Mouse (Mus musculus) hindbrain, embryonic 16.5 days (tissue): Measurements from ENCODE around the gene Hck. TPM values are rescaled to one million over a fixed set of nuclear protein-coding genes. Genes with fewer than 3 reads are reported as not detected.

Experiments used
- ATAC-seq: fragments of 200-750 bp; cut with Nextera tagmentation; 2 replicates; pipeline ENCODE4 v1.8.0; 2017; ENCODE audit warnings: moderate TSS enrichment, moderate library complexity
- H3K27ac ChIP-seq: fragments of 300-500 bp; sonication (generic); 2 replicates; pipeline ENCODE4 v1.5.1; 2014; ENCODE audit warnings: low read depth, mild to moderate bottlenecking, control low read depth, low read length, moderate library complexity
- H3K27me3 ChIP-seq: fragments of 300-500 bp; sonication (generic); replicated peaks from 2 replicates; pipeline ENCODE4 v1.6.1; 2014; ENCODE audit warnings: low read length; ENCODE audit not compliant: control insufficient read depth, insufficient read depth
- H3K36me3 ChIP-seq: fragments of 300-500 bp; sonication (generic); 2 replicates; pipeline ENCODE4 v1.6.1; 2014; ENCODE audit warnings: mild to moderate bottlenecking, low read length, moderate library complexity, mixed read lengths; ENCODE audit not compliant: control insufficient read depth, insufficient read depth
- H3K4me1 ChIP-seq: fragments of 300-500 bp; sonication (generic); 2 replicates; pipeline ENCODE4 v1.6.1; 2014; ENCODE audit warnings: low read depth, low read length; ENCODE audit not compliant: control insufficient read depth, insufficient read depth
- H3K4me2 ChIP-seq: fragments of 300-500 bp; sonication (generic); 2 replicates; pipeline ENCODE4 v1.6.1; 2014; ENCODE audit warnings: mild to moderate bottlenecking, low read length, control low read depth, moderate library complexity
- H3K4me3 ChIP-seq: fragments of 300-500 bp; sonication (generic); 2 replicates; pipeline ENCODE4 v1.5.1; 2014; ENCODE audit warnings: mild to moderate bottlenecking, low read length, control low read depth, moderate library complexity
- H3K9ac ChIP-seq: fragments of 300-500 bp; sonication (generic); 2 replicates; pipeline ENCODE4 v1.6.1; 2014; ENCODE audit warnings: low read depth, mild to moderate bottlenecking, control low read depth, low read length, moderate library complexity
- H3K9me3 ChIP-seq: fragments of 300-500 bp; sonication (generic); 2 replicates; pipeline ENCODE4 v1.6.1; 2014; ENCODE audit warnings: mild to moderate bottlenecking, low read length, moderate library complexity; ENCODE audit not compliant: control insufficient read depth
- WGBS: fragments of 180-500 bp; shearing (Covaris S2); extraction: QIAGEN DNeasy Blood & Tissue Kit; methylation state at CpG from one replicate; pipeline ENCODE4 v1.1.7; 2014; 5-methylcytosine and 5-hydroxymethylcytosine counted together
- polyA plus RNA-seq: library from polyadenylated mRNA; unstranded; fragments of >200 nt; fragmentation: Nextera tagmentation; extraction: Ambion mirVana; gene quantifications from 2 replicates; pipeline ENCODE4 v1.2.1, GENCODE M21; 2015

Gene Hck
- 4.3 and 5.3 TPM in 2 replicates for polyA plus RNA-seq

DNA sequence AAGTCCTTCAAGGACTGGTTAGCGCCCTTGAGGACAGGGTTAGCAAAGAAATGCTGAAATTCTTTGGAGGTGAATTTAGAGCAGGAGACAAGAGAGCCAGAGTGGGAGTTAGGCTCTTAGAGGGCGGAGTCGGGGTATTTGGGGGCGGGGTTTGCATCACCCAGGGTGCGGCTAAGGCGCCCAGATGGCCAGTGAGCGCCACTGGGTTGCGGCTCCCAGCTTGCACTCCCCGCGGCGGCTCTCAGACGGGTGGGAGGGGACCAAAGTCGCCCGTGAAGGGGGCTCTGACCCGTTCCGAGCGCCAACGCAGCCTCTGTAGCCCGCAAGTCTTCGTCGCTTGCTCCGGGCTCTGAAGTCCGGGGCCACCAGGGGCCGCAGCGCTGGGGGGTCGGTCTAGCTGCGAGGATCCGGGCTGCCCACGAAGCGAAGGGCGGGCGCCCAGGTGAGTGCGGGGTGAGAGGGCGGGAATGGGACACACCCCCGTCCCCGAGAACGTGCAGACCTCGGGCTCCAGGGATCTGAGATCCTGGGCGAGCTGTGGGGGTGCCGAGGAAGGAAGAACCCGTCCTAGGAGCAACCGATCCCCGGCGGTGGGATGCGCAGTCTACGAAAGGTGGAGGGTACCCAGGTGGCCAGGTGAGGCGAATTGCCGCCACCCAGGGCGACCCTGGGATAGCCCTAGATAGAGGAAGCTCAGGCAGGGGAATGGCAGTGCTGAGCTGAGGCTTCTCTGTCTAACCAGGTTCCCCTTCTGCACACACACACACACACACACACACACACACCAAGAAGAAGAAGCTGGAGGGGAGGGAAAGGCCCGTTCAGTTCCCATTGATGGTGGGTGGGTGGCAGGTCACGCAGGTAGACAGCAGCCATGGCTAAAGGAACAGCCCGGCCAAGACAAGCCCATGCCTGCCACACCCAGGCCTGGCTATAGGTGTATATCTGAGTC, at the start of gene Hck:
Gene Hck, plus strand, starts transcription at position 156 of the 952 bp plus-strand sequence.
- Histone ChIP-seq H3K9me3 (no peaks in the 10 kb centered on the region), H3K4me2 (peak within 1 kb of the TSS; percentile 90), H3K27ac (no peak within 1 kb of the TSS), H3K27me3 (peaks cover 20% of the 10 kb centered on the region), H3K36me3 (no peaks in the 10 kb centered on the region), H3K9ac (peak within 1 kb of the TSS; percentile 68), H3K4me1 (peaks cover 5% of the 10 kb centered on the region), H3K4me3 (peak within 1 kb of the TSS; percentile 52)
- 4% methylated on average over 51 of the region's 52 CpGs for WGBS
- ATAC-seq, result peak; percentile 56

DNA sequence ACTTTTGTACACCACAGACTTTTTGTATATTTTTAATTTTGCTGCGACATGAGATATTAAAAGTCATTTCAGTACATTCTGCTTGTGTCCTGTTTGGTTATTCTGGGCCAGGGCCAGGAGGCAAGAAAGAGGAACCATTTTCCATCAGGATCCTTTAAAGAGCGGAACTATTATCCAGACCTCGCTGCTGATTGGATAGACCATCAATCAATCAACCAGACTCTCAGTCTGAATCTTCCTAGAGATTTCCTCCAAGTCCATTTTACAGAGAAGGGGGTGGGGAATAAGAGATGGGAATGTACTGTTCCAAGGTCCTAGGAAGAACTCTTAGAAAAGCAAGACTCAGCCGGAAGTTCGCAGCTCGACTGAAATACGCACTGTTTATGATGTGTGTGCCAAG, 48.1 kb upstream of the Hck start:
- Histone ChIP-seq H3K9ac (no peak overlapping the region), H3K4me1 (no peaks in the 10 kb centered on the region), H3K27ac (no peak overlapping the region), H3K9me3 (no peaks in the 10 kb centered on the region), H3K4me2 (no peak overlapping the region), H3K27me3 (no peaks in the 10 kb centered on the region), H3K36me3 (peaks cover 7% of the 10 kb centered on the region), H3K4me3 (no peak overlapping the region)
- WGBS, result 88% methylated on average over 7 of the region's 7 CpGs
- ATAC-seq, result no peak

DNA sequence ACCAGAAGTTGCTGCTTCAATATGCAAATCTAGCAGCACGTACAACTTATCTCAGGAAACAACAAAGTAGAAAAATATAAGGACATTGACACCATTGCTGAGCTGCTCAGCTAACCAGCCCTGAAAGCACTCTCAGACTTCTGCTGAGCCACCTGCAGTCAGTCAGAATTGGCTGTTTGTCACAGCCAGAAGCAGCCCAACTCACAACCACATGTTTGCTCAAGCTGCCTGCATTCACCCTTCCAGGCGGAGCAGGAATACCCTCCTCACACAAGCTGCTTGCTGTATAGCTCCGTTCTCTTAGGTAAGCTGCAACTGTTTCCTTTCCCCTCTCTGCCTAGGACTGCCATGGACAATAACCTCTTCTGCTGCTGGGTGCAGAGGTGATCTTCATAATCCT, 44.9 kb upstream of the Hck start:
- Histone ChIP-seq H3K27me3 (no peaks in the 10 kb centered on the region), H3K9me3 (no peaks in the 10 kb centered on the region), H3K36me3 (no peaks in the 10 kb centered on the region), H3K4me3 (no peak overlapping the region), H3K9ac (no peak overlapping the region), H3K27ac (no peak overlapping the region), H3K4me1 (no peaks in the 10 kb centered on the region), H3K4me2 (no peak overlapping the region)
- 61% methylated on average over 3 of the region's 3 CpGs for WGBS
- no peak for ATAC-seq

DNA sequence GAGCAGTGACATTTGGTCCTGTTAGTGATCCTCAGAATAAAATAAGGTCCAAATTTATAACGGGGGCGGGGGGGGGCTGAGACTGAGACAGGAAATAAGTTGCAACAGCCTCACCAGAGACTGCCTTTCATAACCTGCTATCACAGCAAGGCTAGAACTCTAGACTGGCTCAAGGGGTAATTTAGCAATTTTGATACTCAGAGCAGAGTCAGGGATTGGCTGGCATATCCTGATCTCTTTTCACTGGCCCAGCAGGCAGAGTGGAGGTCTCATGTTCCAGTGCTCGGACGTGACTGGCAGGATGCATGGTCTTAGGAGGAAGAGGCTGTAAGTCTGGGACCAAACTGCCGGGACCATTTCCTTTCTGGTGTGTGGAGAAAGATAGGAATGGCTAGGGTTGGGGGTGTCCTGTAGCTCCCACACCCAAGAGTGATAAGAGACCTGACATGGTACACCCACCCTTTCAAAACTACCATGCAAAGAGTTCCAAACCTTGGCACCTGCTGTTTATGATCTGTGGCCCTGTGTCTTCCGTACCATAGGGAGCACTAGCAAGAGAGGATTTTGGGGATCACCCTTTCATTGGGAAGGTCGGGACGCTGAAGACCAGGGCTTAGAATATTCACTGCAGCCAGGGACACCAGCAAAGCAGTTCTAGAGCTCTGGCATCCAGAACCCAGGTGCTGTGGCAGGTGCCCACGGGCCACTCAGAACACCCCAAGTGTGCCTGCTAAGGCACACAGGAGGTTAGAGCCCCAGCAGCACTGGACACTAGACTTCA, 43.9 kb upstream of the Hck start:
- H3K27ac ChIP-seq, result no peak overlapping the region
- no peak overlapping the region for H3K4me2 ChIP-seq
- no peaks in the 10 kb centered on the region for H3K27me3 ChIP-seq
- no peaks in the 10 kb centered on the region for H3K4me1 ChIP-seq
- H3K9ac ChIP-seq, result no peak overlapping the region
- H3K4me3 ChIP-seq, result no peak overlapping the region
- H3K9me3 ChIP-seq, result no peaks in the 10 kb centered on the region
- H3K36me3 ChIP-seq, result no peaks in the 10 kb centered on the region
- no peak; the same call in 1 of the 2 replicates for ATAC-seq
- 72% methylated on average over 9 of the region's 9 CpGs for WGBS

DNA sequence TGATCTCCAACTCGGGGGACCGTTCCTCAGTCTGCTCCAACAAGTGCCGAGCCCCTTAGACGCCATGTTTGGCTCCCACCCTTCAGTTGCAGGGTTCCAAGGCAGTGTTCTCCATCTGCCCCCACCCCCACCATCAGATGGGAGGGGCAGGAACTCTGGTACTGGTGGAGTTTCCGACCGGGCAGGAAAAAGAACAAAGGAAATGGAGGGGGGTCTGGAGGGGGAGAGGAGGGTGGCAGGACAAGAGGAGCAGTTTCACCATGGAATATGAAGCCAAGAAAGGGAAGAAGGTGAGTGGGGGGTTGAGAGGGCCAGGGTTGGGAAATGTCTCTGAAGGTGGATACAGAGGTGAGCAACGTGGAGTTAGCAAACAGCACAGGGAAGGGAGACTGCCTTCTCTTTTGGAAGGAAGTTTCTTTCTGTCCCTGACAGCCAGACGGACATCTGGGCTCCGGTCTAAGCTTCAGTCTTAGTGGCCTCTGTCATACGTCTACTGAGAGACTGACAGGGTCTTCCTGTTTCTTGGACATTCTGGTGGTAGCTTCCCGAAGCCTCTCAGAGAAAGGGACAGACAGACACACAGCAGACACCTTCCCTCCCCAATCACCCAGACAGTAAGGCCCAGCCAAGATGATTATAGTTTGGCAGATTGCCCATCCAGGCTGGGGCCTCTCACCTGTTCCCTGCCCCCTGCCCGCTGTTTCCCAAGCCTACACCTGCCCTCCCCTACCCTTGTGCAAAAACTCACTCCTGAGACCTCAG, 42.3 kb upstream of the Hck start, which contains the start of gene Ccm2l:
Gene Ccm2l, plus strand, starts transcription at position 209 of the 762 bp plus-strand sequence.
- H3K27ac ChIP-seq, result no peak within 1 kb of the TSS
- no peaks in the 10 kb centered on the region for H3K9me3 ChIP-seq
- H3K9ac ChIP-seq, result no peak within 1 kb of the TSS
- ATAC-seq, result 0 out of 2 replicates have a peak, but pooled peaks have one; percentile 10
- H3K4me2 ChIP-seq, result no peak within 1 kb of the TSS
- H3K4me1 ChIP-seq, result no peaks in the 10 kb centered on the region
- H3K4me3 ChIP-seq, result no peak within 1 kb of the TSS
- H3K27me3 ChIP-seq, result peaks cover 9% of the 10 kb centered on the region
- no peaks in the 10 kb centered on the region for H3K36me3 ChIP-seq
- WGBS, result 58% methylated on average over 12 of the region's 12 CpGs

DNA sequence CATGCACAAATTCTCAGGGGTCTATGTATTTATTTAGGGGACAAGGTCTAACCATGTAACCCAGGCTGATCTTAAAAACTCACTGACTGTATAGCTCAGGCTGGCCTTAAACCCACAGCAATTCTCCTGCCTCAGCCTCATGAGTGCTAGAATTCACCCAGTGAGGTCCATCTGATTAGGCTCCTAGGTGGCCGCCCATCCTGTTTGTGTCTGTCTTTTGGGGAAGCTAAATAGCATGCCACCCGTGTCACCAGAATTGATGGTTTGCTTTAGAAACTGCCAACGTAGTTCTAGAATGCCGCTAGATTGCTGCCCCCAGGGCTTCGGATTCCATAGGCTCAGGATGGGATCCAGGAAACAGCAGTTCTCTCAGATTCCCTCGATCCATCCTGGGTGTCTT, 41.3 kb upstream of the Hck start:
- H3K9me3 ChIP-seq, result no peaks in the 10 kb centered on the region
- no peak overlapping the region for H3K4me3 ChIP-seq
- H3K36me3 ChIP-seq, result no peaks in the 10 kb centered on the region
- no peak overlapping the region for H3K9ac ChIP-seq
- H3K4me2 ChIP-seq, result no peak overlapping the region
- H3K27me3 ChIP-seq, result peaks cover 18% of the 10 kb centered on the region
- H3K27ac ChIP-seq, result no peak overlapping the region
- WGBS, result 50% methylated on average over 6 of the region's 6 CpGs
- peaks cover 5% of the 10 kb centered on the region for H3K4me1 ChIP-seq
- ATAC-seq, result no peak

GRCm38 (mm10) chr2:153070762-153071490, 37.3 kb upstream of the Hck start:
- Histone ChIP-seq H3K4me1 (peaks cover 5% of the 10 kb centered on the region), H3K4me3 (no peak overlapping the region; the same call in 1 of the 2 replicates), H3K36me3 (no peaks in the 10 kb centered on the region), H3K9me3 (no peaks in the 10 kb centered on the region), H3K27ac (no peak overlapping the region), H3K4me2 (peak overlapping the region; percentile 33), H3K27me3 (peaks cover 24% of the 10 kb centered on the region), H3K9ac (no peak overlapping the region)
- 8% methylated on average over 23 of the region's 23 CpGs for WGBS
- no peak for ATAC-seq

DNA sequence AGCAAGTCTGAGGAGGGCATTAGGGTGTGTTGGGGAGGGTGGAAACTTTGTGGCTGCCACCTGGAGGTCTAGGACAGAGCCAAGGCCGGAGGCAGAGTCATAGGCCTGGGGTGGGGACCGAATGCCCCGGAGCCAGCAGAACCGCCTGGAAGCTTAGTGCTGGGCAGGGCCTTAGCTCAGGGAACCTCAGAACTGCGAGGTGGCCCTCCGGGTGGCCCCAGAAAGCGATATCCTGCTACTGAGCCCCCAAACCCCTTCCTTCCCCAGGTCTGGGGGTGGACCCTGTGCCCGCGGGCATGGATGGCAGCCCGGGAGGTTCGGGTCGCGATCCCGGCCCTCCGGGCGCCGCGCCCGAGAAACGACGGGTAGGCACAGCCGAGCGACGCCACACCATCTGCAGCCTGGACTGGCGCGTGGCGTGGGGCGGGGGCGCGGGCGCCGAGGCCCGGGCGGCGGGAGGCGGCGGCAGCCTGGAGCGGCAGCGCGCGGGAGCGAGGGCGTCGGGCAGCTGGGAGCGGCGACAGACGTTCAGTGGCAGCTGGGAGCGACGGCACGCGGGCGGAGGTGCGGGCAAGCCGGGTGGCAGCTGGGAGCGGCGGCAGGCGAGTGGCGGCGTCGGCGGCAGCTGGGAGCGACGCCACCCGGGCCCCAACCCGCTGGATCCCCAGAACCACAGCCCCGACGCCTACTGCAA, 36.6 kb upstream of the Hck start:
- peak overlapping the region; percentile 37 for H3K4me3 ChIP-seq
- H3K4me2 ChIP-seq, result peak overlapping the region; percentile 62
- no peaks in the 10 kb centered on the region for H3K36me3 ChIP-seq
- H3K9me3 ChIP-seq, result no peaks in the 10 kb centered on the region
- H3K9ac ChIP-seq, result peak overlapping the region; percentile 62
- H3K4me1 ChIP-seq, result peaks cover 5% of the 10 kb centered on the region
- peaks cover 24% of the 10 kb centered on the region for H3K27me3 ChIP-seq
- 1% methylated on average over 63 of the region's 67 CpGs for WGBS
- no peak overlapping the region for H3K27ac ChIP-seq
- peak; percentile 43; the same call in 1 of the 2 replicates for ATAC-seq
